Mouse (Mus musculus) regulatory T cell (primary cell): ENCODE measurements around the gene Tnnt3.

Source experiments
- in situ Hi-C: fragments of 300-600 bp; cut with MboI, MseI; formaldehyde crosslinking; loops from one replicate; pipeline ENCODE4 v1.15.1; 2025; ENCODE audit warnings: high pct_unique_total_duplicates

The Tnnt3 gene

GRCm38 (mm10) chr7:142506501-142506900 lies 7.9 kb downstream of the Tnnt3 start:
- in situ Hi-C loops: no loop called here

- in situ Hi-C loops: no loop called here
These were observed 8.8 kb downstream of the Tnnt3 start for GRCm38 (mm10) chr7:142507453-142507852.

- in situ Hi-C loops: no loop called here
These were observed 10.9 kb downstream of the Tnnt3 start for GRCm38 (mm10) chr7:142509518-142509917.

- in situ Hi-C loops: loop anchor here (10.0 kb wide), 1 partner anchor 815 kb away; the partner anchor contains the start of gene Muc2
These were observed 11.6 kb downstream of the Tnnt3 start for GRCm38 (mm10) chr7:142510021-142510777.

GRCm38 (mm10) chr7:142514048-142514447 lies 15.4 kb downstream of the Tnnt3 start:
- in situ Hi-C loops: loop anchor here (10.0 kb wide), 1 partner anchor 819 kb away; the partner anchor contains the start of gene Muc2

- in situ Hi-C loops: loop anchor here (10.0 kb wide), 1 partner anchor 822 kb away; the partner anchor contains the start of gene Muc2
These were observed 17.8 kb downstream of the Tnnt3 start for GRCm38 (mm10) chr7:142516221-142516978.

- in situ Hi-C loops: loop anchor here (10.0 kb wide), 1 partner anchor 823 kb away; the partner anchor contains the start of gene Muc2
These were observed 18.9 kb downstream of the Tnnt3 start for GRCm38 (mm10) chr7:142517531-142517930.

GRCm38 (mm10) chr7:142520331-142520730 lies 21.7 kb downstream of the Tnnt3 start:
- in situ Hi-C loops: no loop called here

GRCm38 (mm10) chr7:142522352-142522751 lies 23.7 kb downstream of the Tnnt3 start:
- in situ Hi-C loops: no loop called here

- in situ Hi-C loops: no loop called here
These were observed 24.8 kb downstream of the Tnnt3 start for GRCm38 (mm10) chr7:142523200-142523990.

GRCm38 (mm10) chr7:142525342-142526178 lies 26.9 kb downstream of the Tnnt3 start:
- in situ Hi-C loops: no loop called here

- in situ Hi-C loops: no loop called here
These were observed 30.7 kb downstream of the Tnnt3 start for GRCm38 (mm10) chr7:142529350-142529749.

- in situ Hi-C loops: no loop called here
These were observed 33.4 kb downstream of the Tnnt3 start for GRCm38 (mm10) chr7:142531973-142532521.

GRCm38 (mm10) chr7:142532671-142533058 lies 34.0 kb downstream of the Tnnt3 start, which contains the start of gene Mrpl23:
Gene Mrpl23, plus strand, starts transcription at chr7:142532686.
- in situ Hi-C loops: no loop called here

GRCm38 (mm10) chr7:142533059-142533855 lies 34.6 kb downstream of the Tnnt3 start:
- in situ Hi-C loops: no loop called here

GRCm38 (mm10) chr7:142535116-142535515 lies 36.5 kb downstream of the Tnnt3 start:
- in situ Hi-C loops: loop anchor here (5.0 kb wide), 1 partner anchor 467 kb away; no protein-coding TSS in a partner anchor

GRCm38 (mm10) chr7:142535832-142536231 lies 37.2 kb downstream of the Tnnt3 start:
- in situ Hi-C loops: loop anchor here (5.0 kb wide), 1 partner anchor 466 kb away; no protein-coding TSS in a partner anchor

- in situ Hi-C loops: loop anchor here (5.0 kb wide), 1 partner anchor 465 kb away; no protein-coding TSS in a partner anchor
These were observed 38.5 kb downstream of the Tnnt3 start for GRCm38 (mm10) chr7:142537181-142537580.

- in situ Hi-C loops: loop anchor here (5.0 kb wide), 1 partner anchor 464 kb away; no protein-coding TSS in a partner anchor
These were observed 39.2 kb downstream of the Tnnt3 start for GRCm38 (mm10) chr7:142537879-142538278.
